Mouse (Mus musculus) testis, adult 2 months (tissue): ENCODE results near the gene Mttp.

Experiments
- CTCF ChIP-seq: fragments of 200-500 bp; IDR thresholded peaks from 2 replicates; pipeline ENCODE4 v1.5.1; 2012; ENCODE audit warnings: low read depth, mild to moderate bottlenecking, inconsistent platforms, low read length, moderate library complexity; ENCODE audit not compliant: control insufficient read depth, insufficient read depth, insufficient replicate concordance
- POLR2A ChIP-seq: fragments of 200-500 bp; IDR thresholded peaks from 2 replicates; pipeline ENCODE4 v1.6.1; 2012; ENCODE audit warnings: low read depth, mild to moderate bottlenecking, inconsistent platforms, low read length, moderate library complexity; ENCODE audit not compliant: control insufficient read depth

- no peak for TF ChIP-seq CTCF
- TF ChIP-seq POLR2A = no peak
Measured at GRCm38 (mm10) chr3:138123842-138124241, 20.9 kb downstream of the Mttp start.
